Mouse (Mus musculus): Measurements from ENCODE around the gene Hivep3. TPM values are rescaled to one million over a fixed set of nuclear protein-coding genes. Genes with fewer than 3 reads are reported as not detected.
A peak's percentile ranks its signal among the peaks of the same experiment; 100 is the strongest.

The Hivep3 gene
- polyA plus RNA-seq, 1 experiment, result 40.0 TPM

DNA sequence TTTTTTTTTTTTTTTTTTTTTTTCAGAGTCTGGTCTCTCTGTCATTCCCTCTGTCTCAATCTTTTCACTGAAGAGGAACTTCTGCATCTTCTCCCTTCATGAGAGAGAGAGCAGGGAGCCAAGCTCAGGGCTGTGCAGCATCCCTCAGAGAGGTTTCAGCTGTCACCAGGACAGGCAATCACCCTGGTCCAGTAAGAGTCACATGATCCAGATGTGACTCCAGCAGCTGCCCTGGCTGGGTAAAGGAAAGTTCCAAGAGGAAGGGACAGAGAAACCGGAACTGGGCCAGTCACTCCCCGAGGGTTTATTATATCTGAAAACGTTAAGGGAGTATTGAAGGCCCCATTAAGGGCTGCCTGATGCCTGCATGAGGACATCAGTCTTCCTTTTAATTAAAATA is 25.8 kb upstream of the Hivep3 start:
- Histone ChIP-seq H3K27me3 (ENCODE audit: control insufficient read depth, insufficient read depth, low read length) (no peaks in the 10 kb centered on the region), H3K4me3 (ENCODE audit: control insufficient read depth, insufficient read depth, low read length) (no peak overlapping the region), H3K4me1 (replicated peaks; ENCODE audit: control insufficient read depth, insufficient read depth, low read length) (no peaks in the 10 kb centered on the region), H3K27ac (ENCODE audit: control insufficient read depth, insufficient read depth, low read length) (no peak overlapping the region), H3K36me3 (ENCODE audit: control insufficient read depth, insufficient read depth, low read length) (no peaks in the 10 kb centered on the region)
- 57% methylated on average over 3 of the region's 3 CpGs for whole genome bisulfite sequencing
- no peak for DNase-seq
- TF ChIP-seq CTCF (IDR thresholded peaks at IDR 0.05; ENCODE audit: borderline replicate concordance, control insufficient read depth, extremely low read depth, insufficient read depth, low read length, poor library complexity) (no peak), POLR2A (IDR thresholded peaks at IDR 0.05; ENCODE audit: control insufficient read depth, extremely low read depth, insufficient read depth, low read length, poor library complexity) (no peak)

GRCm38 (mm10) chr4:119710208-119710607 is 23.4 kb upstream of the Hivep3 start:
- Histone ChIP-seq H3K4me3 (ENCODE audit: control insufficient read depth, insufficient read depth, low read length) (no peak overlapping the region), H3K4me1 (replicated peaks; ENCODE audit: control insufficient read depth, insufficient read depth, low read length) (no peaks in the 10 kb centered on the region), H3K27me3 (ENCODE audit: control insufficient read depth, insufficient read depth, low read length) (no peaks in the 10 kb centered on the region), H3K27ac (ENCODE audit: control insufficient read depth, insufficient read depth, low read length) (no peak overlapping the region), H3K36me3 (ENCODE audit: control insufficient read depth, insufficient read depth, low read length) (no peaks in the 10 kb centered on the region)
- no peak for TF ChIP-seq POLR2A (IDR thresholded peaks at IDR 0.05; ENCODE audit: control insufficient read depth, extremely low read depth, insufficient read depth, low read length, poor library complexity)
- no peak for TF ChIP-seq CTCF (IDR thresholded peaks at IDR 0.05; ENCODE audit: borderline replicate concordance, control insufficient read depth, extremely low read depth, insufficient read depth, low read length, poor library complexity)
- DNase-seq, result no peak
- 95% methylated on average over 4 of the region's 4 CpGs for WGBS

GRCm38 (mm10) chr4:119717443-119717842 is 16.1 kb upstream of the Hivep3 start:
- H3K27ac ChIP-seq (ENCODE audit: control insufficient read depth, insufficient read depth, low read length), result no peak overlapping the region
- DNase-seq, result no peak
- H3K27me3 ChIP-seq (ENCODE audit: control insufficient read depth, insufficient read depth, low read length), result no peaks in the 10 kb centered on the region
- H3K36me3 ChIP-seq (ENCODE audit: control insufficient read depth, insufficient read depth, low read length), result no peaks in the 10 kb centered on the region
- H3K4me3 ChIP-seq (ENCODE audit: control insufficient read depth, insufficient read depth, low read length), result no peak overlapping the region
- 93% methylated on average over 11 of the region's 11 CpGs for WGBS
- TF ChIP-seq CTCF (IDR thresholded peaks at IDR 0.05; ENCODE audit: borderline replicate concordance, control insufficient read depth, extremely low read depth, insufficient read depth, low read length, poor library complexity), result no peak
- no peak for TF ChIP-seq POLR2A (IDR thresholded peaks at IDR 0.05; ENCODE audit: control insufficient read depth, extremely low read depth, insufficient read depth, low read length, poor library complexity)
- no peaks in the 10 kb centered on the region for H3K4me1 ChIP-seq (replicated peaks; ENCODE audit: control insufficient read depth, insufficient read depth, low read length)

DNA sequence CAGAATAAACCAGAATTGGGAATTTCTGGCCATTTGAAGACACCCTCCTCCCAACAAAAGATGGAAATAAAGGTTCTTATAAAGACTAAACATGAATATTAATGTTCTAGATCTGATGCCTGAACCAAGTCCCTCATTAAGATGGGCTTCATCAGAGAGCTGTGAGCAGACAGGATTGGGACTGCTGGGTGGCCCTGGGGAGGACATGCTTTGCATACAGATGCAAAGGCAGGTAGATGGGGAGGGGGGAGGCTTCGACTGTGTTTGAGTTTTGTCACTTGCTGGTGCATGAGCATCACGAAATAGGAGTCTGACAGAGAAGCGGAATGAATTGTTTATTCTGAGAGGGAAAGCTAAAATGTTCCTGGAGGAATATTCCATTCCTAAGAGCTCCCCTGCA is 12.1 kb upstream of the Hivep3 start:
- WGBS, result 95% methylated on average over 3 of the region's 3 CpGs

DNA sequence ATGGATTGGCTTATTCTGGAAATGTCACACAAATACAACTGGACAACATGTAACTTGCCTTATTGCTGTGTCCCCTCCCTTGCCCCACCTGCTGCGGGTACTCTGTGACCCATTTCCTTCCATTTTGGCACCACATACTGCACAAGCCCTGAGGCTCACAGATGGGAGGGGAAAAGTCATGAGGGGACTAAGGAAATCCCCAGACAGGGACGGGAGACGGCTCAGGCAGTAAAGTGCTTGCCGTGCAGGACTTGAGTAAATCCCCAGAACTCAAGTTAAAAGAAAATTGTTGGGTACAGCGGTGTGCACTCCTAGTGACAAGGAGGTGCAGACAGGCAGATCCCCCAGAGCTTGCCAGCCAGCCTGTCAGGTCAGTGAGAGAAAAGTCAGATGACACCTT is 7.5 kb upstream of the Hivep3 start:
- Histone ChIP-seq H3K27me3 (ENCODE audit: control insufficient read depth, insufficient read depth, low read length) (no peaks in the 10 kb centered on the region), H3K4me1 (replicated peaks; ENCODE audit: control insufficient read depth, insufficient read depth, low read length) (no peaks in the 10 kb centered on the region), H3K36me3 (ENCODE audit: control insufficient read depth, insufficient read depth, low read length) (no peaks in the 10 kb centered on the region), H3K4me3 (ENCODE audit: control insufficient read depth, insufficient read depth, low read length) (no peak overlapping the region), H3K27ac (ENCODE audit: control insufficient read depth, insufficient read depth, low read length) (no peak overlapping the region)
- DNase-seq, result no peak
- 25% methylated on average over 5 of the region's 5 CpGs for WGBS
- no peak for TF ChIP-seq POLR2A (IDR thresholded peaks at IDR 0.05; ENCODE audit: control insufficient read depth, extremely low read depth, insufficient read depth, low read length, poor library complexity)
- TF ChIP-seq CTCF (IDR thresholded peaks at IDR 0.05; ENCODE audit: borderline replicate concordance, control insufficient read depth, extremely low read depth, insufficient read depth, low read length, poor library complexity), result no peak

More for the DNA sequence above, 12.1 kb upstream of the Hivep3 start:
- no peaks in the 10 kb centered on the region for H3K27me3 ChIP-seq (ENCODE audit: control insufficient read depth, insufficient read depth, low read length)
- H3K4me3 ChIP-seq (ENCODE audit: control insufficient read depth, insufficient read depth, low read length), result no peak overlapping the region
- TF ChIP-seq POLR2A (IDR thresholded peaks at IDR 0.05; ENCODE audit: control insufficient read depth, extremely low read depth, insufficient read depth, low read length, poor library complexity) (no peak), CTCF (IDR thresholded peaks at IDR 0.05; ENCODE audit: borderline replicate concordance, control insufficient read depth, extremely low read depth, insufficient read depth, low read length, poor library complexity) (no peak)
- no peaks in the 10 kb centered on the region for H3K36me3 ChIP-seq (ENCODE audit: control insufficient read depth, insufficient read depth, low read length)
- no peaks in the 10 kb centered on the region for H3K4me1 ChIP-seq (replicated peaks; ENCODE audit: control insufficient read depth, insufficient read depth, low read length)
- H3K27ac ChIP-seq (ENCODE audit: control insufficient read depth, insufficient read depth, low read length), result no peak overlapping the region
- no peak for DNase-seq

DNA sequence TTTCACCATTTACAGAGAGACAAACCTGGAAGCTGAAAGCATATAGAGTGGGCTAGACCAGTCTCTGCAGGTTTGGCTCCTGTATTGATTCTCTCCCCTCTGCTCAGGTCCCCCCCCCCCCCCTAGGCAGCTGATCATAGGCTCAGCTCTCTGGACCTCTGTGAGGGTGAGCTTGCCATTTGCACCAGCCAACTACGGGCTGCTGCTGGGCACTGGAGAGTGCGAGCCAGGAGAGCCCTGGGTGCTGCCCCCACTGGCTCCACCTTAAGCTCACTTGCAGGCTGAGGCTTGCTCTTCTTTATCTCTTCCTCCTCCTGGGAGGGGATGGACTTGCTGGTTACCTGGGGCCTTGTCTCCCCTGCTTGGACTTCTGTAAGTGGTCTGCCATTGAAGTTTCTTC is 5.7 kb upstream of the Hivep3 start:
- no peak for DNase-seq
- Histone ChIP-seq H3K27me3 (ENCODE audit: control insufficient read depth, insufficient read depth, low read length) (no peaks in the 10 kb centered on the region), H3K4me1 (replicated peaks; ENCODE audit: control insufficient read depth, insufficient read depth, low read length) (no peaks in the 10 kb centered on the region), H3K36me3 (ENCODE audit: control insufficient read depth, insufficient read depth, low read length) (no peaks in the 10 kb centered on the region), H3K27ac (ENCODE audit: control insufficient read depth, insufficient read depth, low read length) (no peak overlapping the region), H3K4me3 (ENCODE audit: control insufficient read depth, insufficient read depth, low read length) (no peak overlapping the region)
- TF ChIP-seq POLR2A (IDR thresholded peaks at IDR 0.05; ENCODE audit: control insufficient read depth, extremely low read depth, insufficient read depth, low read length, poor library complexity), result no peak
- no peak for TF ChIP-seq CTCF (IDR thresholded peaks at IDR 0.05; ENCODE audit: borderline replicate concordance, control insufficient read depth, extremely low read depth, insufficient read depth, low read length, poor library complexity)
- 90% methylated on average over 2 of the region's 2 CpGs for WGBS

GRCm38 (mm10) chr4:119733942-119734341 is 358 bp downstream of the Hivep3 start:
- peaks cover 15% of the 10 kb centered on the region for H3K4me1 ChIP-seq (replicated peaks; ENCODE audit: control insufficient read depth, insufficient read depth, low read length)
- WGBS, result 2% methylated on average over 44 of the region's 44 CpGs
- peak overlapping the region; percentile 49 for H3K4me3 ChIP-seq (ENCODE audit: control insufficient read depth, insufficient read depth, low read length)
- no peaks in the 10 kb centered on the region for H3K36me3 ChIP-seq (ENCODE audit: control insufficient read depth, insufficient read depth, low read length)
- no peak overlapping the region for H3K27ac ChIP-seq (ENCODE audit: control insufficient read depth, insufficient read depth, low read length)
- no peaks in the 10 kb centered on the region; the same call in 1 of the 2 replicates for H3K27me3 ChIP-seq (ENCODE audit: control insufficient read depth, insufficient read depth, low read length)
- TF ChIP-seq CTCF (IDR thresholded peaks at IDR 0.05; ENCODE audit: borderline replicate concordance, control insufficient read depth, extremely low read depth, insufficient read depth, low read length, poor library complexity) (no peak), POLR2A (IDR thresholded peaks at IDR 0.05; ENCODE audit: control insufficient read depth, extremely low read depth, insufficient read depth, low read length, poor library complexity) (no peak)
- DNase-seq, result no peak

Measured in thymus, adult 2 months (tissue).